Mouse (Mus musculus) embryonic fibroblast, embryonic 13.5 days (primary cell): ENCODE measurements at regions not wholly inside any gene's neighbourhood (a gene's known extent, or its start where the extent isn't known, plus 50 kb on each side); places are given as distances from the start of the nearest gene placed in this dataset.
A peak's percentile ranks its signal among the peaks of the same experiment; 100 is the strongest.

Source experiments
- CTCF ChIP-seq: IDR thresholded peaks from 2 replicates; pipeline ENCODE4 v1.5.1; 2011; ENCODE audit warnings: mild to moderate bottlenecking, control low read depth, low read length, moderate library complexity, borderline replicate concordance; ENCODE audit not compliant: insufficient read depth
- POLR2A ChIP-seq: IDR thresholded peaks from 2 replicates; pipeline ENCODE4 v1.6.1; 2011; ENCODE audit warnings: low read depth, mild to moderate bottlenecking, control low read depth, low read length, moderate library complexity

DNA sequence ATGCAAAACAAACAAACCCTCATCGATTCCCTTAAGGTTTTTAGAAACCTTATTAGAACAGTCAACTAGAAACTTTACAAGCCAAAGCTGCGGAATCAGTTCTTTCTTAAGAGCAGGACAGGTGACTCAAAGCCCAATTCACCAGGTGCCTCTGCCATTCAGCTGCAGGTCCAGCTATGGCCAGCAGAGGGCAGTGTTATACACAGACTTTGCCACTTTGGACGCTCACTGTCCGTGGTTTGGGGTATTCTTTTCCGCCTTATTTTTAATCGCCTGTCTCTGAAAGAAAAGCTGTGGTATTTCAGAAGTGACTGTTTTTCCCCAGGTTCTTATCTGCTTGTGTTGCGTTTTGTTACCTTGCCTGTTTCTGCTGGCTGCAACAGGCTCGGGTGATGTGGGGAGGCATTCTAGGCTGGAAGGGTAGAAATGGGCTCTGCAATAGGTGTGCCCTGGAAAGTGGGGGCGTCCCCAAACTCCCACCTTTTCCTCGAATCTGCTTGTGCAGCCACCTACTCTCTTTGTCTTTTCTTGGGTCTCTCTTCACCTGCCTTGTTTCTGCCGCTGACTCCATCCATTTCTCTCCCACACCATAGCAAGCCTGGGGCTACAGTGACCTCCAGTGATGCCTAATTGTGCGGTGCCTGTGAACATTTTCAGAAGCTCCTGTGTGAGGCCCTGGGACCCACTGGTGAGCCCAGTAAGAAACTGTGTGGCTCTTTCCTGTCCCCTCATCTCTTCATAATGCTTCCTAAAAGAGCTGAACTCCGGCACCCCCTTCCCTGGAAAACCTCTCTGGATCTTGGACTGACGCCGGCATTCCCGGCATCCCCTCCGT lies 142.4 kb downstream of the Mtx3 start:
- peak; percentile 95 for TF ChIP-seq CTCF
- no peak for TF ChIP-seq POLR2A
